Mouse (Mus musculus): Measurements from ENCODE around the gene Mdh1b.

Gene Mdh1b

GRCm38 (mm10) chr1:63659591-63659990 lies 70.5 kb downstream of the Mdh1b start:
- CTCF ChIA-PET: no interaction called here

GRCm38 (mm10) chr1:63658016-63658415 lies 72.1 kb downstream of the Mdh1b start:
- CTCF ChIA-PET: no interaction called here

Data from spleen, embryonic (tissue).